Mouse (Mus musculus) hindbrain, embryonic 16.5 days (tissue): ENCODE results near the gene Serpinb11. TPM values are rescaled to one million over a fixed set of nuclear protein-coding genes. Genes with fewer than 3 reads are reported as not detected.

Experiments used
- polyA plus RNA-seq: library from polyadenylated mRNA; unstranded; fragments of >200 nt; fragmentation: Nextera tagmentation; extraction: Ambion mirVana; gene quantifications from 2 replicates; pipeline ENCODE4 v1.2.1, GENCODE M21; 2015

Serpinb11 gene
- polyA plus RNA-seq, 1 experiment from 2014 or later = 0.08 TPM

Other genes with a start within 250 kb of the Serpinb11 start
- not detected in 2 replicates for gene Serpinb3b, start 82.8 kb upstream of the Serpinb11 start, polyA plus RNA-seq
- gene Serpinb3c, start 82.8 kb upstream of the Serpinb11 start, polyA plus RNA-seq = not detected in 2 replicates
- gene Serpinb7, start 38.5 kb downstream of the Serpinb11 start, polyA plus RNA-seq = 0.16 TPM in 1 of 2 replicates, not detected in the other
- 0.10 TPM in 1 of 2 replicates, not detected in the other for gene Serpinb2, start 150.2 kb downstream of the Serpinb11 start, polyA plus RNA-seq
- 0.55 and 0.80 TPM in 2 replicates for gene Serpinb8, start 228.8 kb downstream of the Serpinb11 start, polyA plus RNA-seq